Mouse (Mus musculus): Measurements from ENCODE around the gene Cap1. TPM values are rescaled to one million over a fixed set of nuclear protein-coding genes. Genes with fewer than 3 reads are reported as not detected.
"Not testable (repeated sequence)": the region's sequence is repeated elsewhere in the genome, so short reads cannot be mapped to it uniquely, and the experiment has no call there.

Cap1 gene
- total RNA-seq, 4 experiments from 2014 or later = 38.4 to 47.9 (median 42.1) TPM

- no peak for DNase-seq (ENCODE audit: low spot score)
Measured at GRCm38 (mm10) chr4:122837994-122838393, 47.9 kb downstream of the Cap1 start.

GRCm38 (mm10) chr4:122837180-122837730 lies 48.6 kb downstream of the Cap1 start:
- no peak for DNase-seq (ENCODE audit: low spot score)

GRCm38 (mm10) chr4:122836403-122836775 lies 49.5 kb downstream of the Cap1 start:
- DNase-seq (ENCODE audit: low spot score) = no peak

- DNase-seq (ENCODE audit: low spot score) = peak; percentile 82
Measured at GRCm38 (mm10) chr4:122835530-122836402, 50.1 kb downstream of the Cap1 start, which contains the start of gene Ppt1. Ppt1 (plus strand) TSS chr4:122836242.

- DNase-seq (ENCODE audit: low spot score) = no peak
Measured at GRCm38 (mm10) chr4:122831888-122832287, 54.0 kb downstream of the Cap1 start.

GRCm38 (mm10) chr4:122829339-122829738 lies 56.5 kb downstream of the Cap1 start:
- no peak for DNase-seq (ENCODE audit: low spot score)

GRCm38 (mm10) chr4:122827651-122828050 lies 58.2 kb downstream of the Cap1 start:
- no peak for DNase-seq (ENCODE audit: low spot score)

- DNase-seq (ENCODE audit: low spot score) = not testable (repeated sequence)
Measured at GRCm38 (mm10) chr4:122820941-122821340, 64.9 kb downstream of the Cap1 start.

- DNase-seq (ENCODE audit: low spot score) = no peak
Measured at GRCm38 (mm10) chr4:122816202-122816601, 69.7 kb downstream of the Cap1 start.

GRCm38 (mm10) chr4:122811824-122812223 lies 74.0 kb downstream of the Cap1 start:
- no peak for DNase-seq (ENCODE audit: low spot score)

GRCm38 (mm10) chr4:122811180-122811579 lies 74.7 kb downstream of the Cap1 start:
- no peak for DNase-seq (ENCODE audit: low spot score)

Other genes starting within 250 kb of the Cap1 start
- not detected for gene 9530002B09Rik, start 196.8 kb downstream of the Cap1 start, total RNA-seq (2022)
- 10 to 100 TPM; 44.1 to 52.8 (median 49.1) TPM for gene Ppt1, start 49.8 kb downstream of the Cap1 start, total RNA-seq (2022)
- not detected for gene Mfsd2a, start 75.1 kb upstream of the Cap1 start, total RNA-seq (2022)
- under 1 TPM in 2 of 4 experiments, not detected in 2; 0.14 to 0.25 TPM for gene Mycl, start 109.6 kb upstream of the Cap1 start, total RNA-seq (2022)
- gene Trit1, start 130.5 kb upstream of the Cap1 start, total RNA-seq (2022) = 1 to 10 TPM; 5.6 to 8.0 (median 6.6) TPM
- not detected for gene Bmp8b, start 219.1 kb upstream of the Cap1 start, total RNA-seq (2022)
- not detected for gene Oxct2b, start 230.2 kb upstream of the Cap1 start, total RNA-seq (2022)